Mouse (Mus musculus) hindbrain, embryonic 11.5 days (tissue): ENCODE measurements around the gene Gm17409. TPM values are rescaled to one million over a fixed set of nuclear protein-coding genes. Genes with fewer than 3 reads are reported as not detected.

Experiments
- ATAC-seq: fragments of 200-750 bp; cut with Nextera tagmentation; 2 replicates; pipeline ENCODE4 v1.8.0; 2017; ENCODE audit warnings: mild to moderate bottlenecking, moderate TSS enrichment, moderate library complexity; ENCODE audit not compliant: low FRiP score
- DNase-seq: peaks from one replicate; pipeline ENCODE4 v3.0.0-alpha.2; 2015; ENCODE audit warnings: low spot score
- H3K27ac ChIP-seq: fragments of 300-500 bp; sonication (generic); 2 replicates; pipeline ENCODE4 v1.5.1; 2014; ENCODE audit warnings: mild to moderate bottlenecking, low read depth, low read length
- H3K27me3 ChIP-seq: fragments of 300-500 bp; sonication (generic); 2 replicates; pipeline ENCODE4 v1.6.1; 2014; ENCODE audit warnings: mild to moderate bottlenecking, low read length, moderate library complexity, mixed read lengths; ENCODE audit not compliant: control insufficient read depth, insufficient read depth
- H3K36me3 ChIP-seq: fragments of 300-500 bp; sonication (generic); 2 replicates; pipeline ENCODE4 v1.6.1; 2014; ENCODE audit warnings: mild to moderate bottlenecking, low read length, moderate library complexity, mixed read lengths; ENCODE audit not compliant: control insufficient read depth, insufficient read depth
- H3K4me1 ChIP-seq: fragments of 300-500 bp; sonication (generic); replicated peaks from 2 replicates; pipeline ENCODE4 v1.6.1; 2014; ENCODE audit warnings: low read length, mixed read lengths; ENCODE audit not compliant: control insufficient read depth, insufficient read depth
- H3K4me2 ChIP-seq: fragments of 300-500 bp; sonication (generic); replicated peaks from 2 replicates; pipeline ENCODE4 v1.6.1; 2014; ENCODE audit warnings: mild to moderate bottlenecking, low read depth, low read length
- H3K4me3 ChIP-seq: fragments of 300-500 bp; sonication (generic); 2 replicates; pipeline ENCODE4 v1.5.1; 2014; ENCODE audit warnings: low read depth, low read length
- H3K9ac ChIP-seq: fragments of 300-500 bp; sonication (generic); 2 replicates; pipeline ENCODE4 v1.6.1; 2014; ENCODE audit warnings: low read depth, low read length
- H3K9me3 ChIP-seq: fragments of 300-500 bp; sonication (generic); 2 replicates; pipeline ENCODE4 v1.6.1; 2016; ENCODE audit warnings: low read length; ENCODE audit not compliant: control insufficient read depth
- WGBS: fragments of 180-500 bp; shearing (Covaris S2); extraction: QIAGEN DNeasy Blood & Tissue Kit; methylation state at CpG from one replicate; pipeline ENCODE4 v1.1.7; 2014; 5-methylcytosine and 5-hydroxymethylcytosine counted together
- polyA plus RNA-seq: library from polyadenylated mRNA; unstranded; fragments of >200 nt; fragmentation: Nextera tagmentation; extraction: Ambion mirVana; gene quantifications from 2 replicates; pipeline ENCODE4 v1.2.1, GENCODE M21; 2014

The Gm17409 gene
- 0.15 TPM in 1 of 2 replicates, not detected in the other for polyA plus RNA-seq

GRCm38 (mm10) chr2:58469816-58470215 lies at the start of gene Gm17409:
Gene Gm17409 (plus strand): TSS chr2:58470116.
- Histone ChIP-seq H3K9ac (no peak within 1 kb of the TSS), H3K4me2 (no peak within 1 kb of the TSS), H3K9me3 (no peaks in the 10 kb centered on the region), H3K4me3 (no peak within 1 kb of the TSS), H3K27ac (no peak within 1 kb of the TSS), H3K27me3 (no peaks in the 10 kb centered on the region), H3K4me1 (no peaks in the 10 kb centered on the region), H3K36me3 (peaks cover 7% of the 10 kb centered on the region; the same call in 1 of the 2 replicates)
- DNase-seq = no peak
- 87% methylated on average over 7 of the region's 7 CpGs for WGBS
- ATAC-seq = no peak

DNA sequence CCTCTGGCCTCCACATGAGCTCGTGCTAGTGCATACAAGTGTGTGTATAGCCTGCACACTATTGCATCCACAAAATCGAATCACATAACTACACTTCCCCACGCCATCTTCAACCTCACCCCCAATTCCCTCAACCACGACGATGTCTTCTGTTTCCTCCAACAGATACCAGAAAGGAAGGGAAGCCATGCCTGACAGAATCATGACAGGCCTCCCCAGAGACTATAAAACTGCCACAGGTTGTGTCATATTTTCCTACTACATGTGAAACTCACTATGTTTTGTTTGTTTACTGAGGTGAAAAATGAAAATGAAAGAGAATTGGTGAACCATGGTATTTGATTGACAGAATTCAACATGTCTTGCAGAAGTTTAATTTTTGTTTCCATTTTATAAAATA lies 46.6 kb upstream of the Gm17409 start:
- no peaks in the 10 kb centered on the region for H3K4me1 ChIP-seq
- no peak overlapping the region for H3K9ac ChIP-seq
- H3K9me3 ChIP-seq = no peaks in the 10 kb centered on the region
- no peak overlapping the region for H3K4me3 ChIP-seq
- H3K36me3 ChIP-seq = no peaks in the 10 kb centered on the region
- ATAC-seq (no peak), DNase-seq (no peak)
- H3K27me3 ChIP-seq = no peaks in the 10 kb centered on the region
- 77% methylated on average over 5 of the region's 5 CpGs for WGBS
- H3K4me2 ChIP-seq = no peak overlapping the region
- H3K27ac ChIP-seq = no peak overlapping the region

- Histone ChIP-seq H3K27ac (no peak overlapping the region), H3K4me1 (no peaks in the 10 kb centered on the region), H3K9ac (no peak overlapping the region), H3K27me3 (no peaks in the 10 kb centered on the region), H3K4me2 (no peak overlapping the region), H3K36me3 (no peaks in the 10 kb centered on the region), H3K9me3 (no peaks in the 10 kb centered on the region), H3K4me3 (no peak overlapping the region)
- DNase-seq (no peak), ATAC-seq (no peak)
- whole genome bisulfite sequencing = 80% methylated on average over 13 of the region's 13 CpGs
These were observed 44.4 kb upstream of the Gm17409 start for GRCm38 (mm10) chr2:58425436-58426004.

DNA sequence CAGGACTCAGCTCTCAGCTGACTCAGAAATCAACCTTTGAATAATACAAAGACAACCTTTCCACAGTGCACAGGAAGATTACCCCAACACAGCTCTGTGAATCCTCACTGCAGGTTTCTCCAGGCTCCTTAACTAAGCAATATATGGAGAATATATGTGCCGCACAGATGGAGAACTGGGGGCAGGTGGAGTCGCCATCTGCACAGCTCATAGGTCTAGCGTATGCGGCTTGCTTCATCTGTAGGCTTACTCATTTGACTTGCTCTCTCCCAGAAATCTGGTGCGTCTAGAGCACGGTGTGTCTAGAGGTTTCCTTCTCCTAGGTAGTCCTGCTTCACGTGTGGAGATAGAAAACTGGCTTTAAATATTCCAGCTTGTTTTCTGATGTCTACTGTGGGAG lies 37.7 kb upstream of the Gm17409 start:
- no peak overlapping the region for H3K27ac ChIP-seq
- DNase-seq = no peak

GRCm38 (mm10) chr2:58433317-58433716 lies 36.6 kb upstream of the Gm17409 start:
- Histone ChIP-seq H3K4me2 (no peak overlapping the region), H3K9ac (no peak overlapping the region), H3K27me3 (no peaks in the 10 kb centered on the region), H3K27ac (no peak overlapping the region), H3K4me1 (no peaks in the 10 kb centered on the region), H3K36me3 (no peaks in the 10 kb centered on the region), H3K9me3 (no peaks in the 10 kb centered on the region), H3K4me3 (no peak overlapping the region)
- WGBS = 96% methylated on average over 2 of the region's 2 CpGs
- ATAC-seq (no peak), DNase-seq (no peak)

More for the DNA sequence above, 37.7 kb upstream of the Gm17409 start:
- Histone ChIP-seq H3K27me3 (no peaks in the 10 kb centered on the region), H3K9me3 (no peaks in the 10 kb centered on the region), H3K4me3 (no peak overlapping the region), H3K4me1 (no peaks in the 10 kb centered on the region), H3K4me2 (no peak overlapping the region), H3K9ac (no peak overlapping the region), H3K36me3 (no peaks in the 10 kb centered on the region)
- no peak for ATAC-seq
- WGBS = 97% methylated on average over 7 of the region's 7 CpGs

- no peak overlapping the region for H3K4me2 ChIP-seq
- H3K4me1 ChIP-seq = no peaks in the 10 kb centered on the region
These were observed 35.5 kb upstream of the Gm17409 start for GRCm38 (mm10) chr2:58434438-58434837.

GRCm38 (mm10) chr2:58435507-58435906 lies 34.4 kb upstream of the Gm17409 start:
- Histone ChIP-seq H3K9ac (no peak overlapping the region), H3K27ac (no peak overlapping the region), H3K9me3 (no peaks in the 10 kb centered on the region), H3K36me3 (no peaks in the 10 kb centered on the region), H3K4me2 (no peak overlapping the region), H3K4me1 (no peaks in the 10 kb centered on the region), H3K4me3 (no peak overlapping the region), H3K27me3 (no peaks in the 10 kb centered on the region)
- DNase-seq (no peak), ATAC-seq (no peak)
- 91% methylated on average over 13 of the region's 13 CpGs for WGBS

More at GRCm38 (mm10) chr2:58434438-58434837, 35.5 kb upstream of the Gm17409 start:
- ATAC-seq (no peak), DNase-seq (no peak)
- 90% methylated on average over 2 of the region's 2 CpGs for WGBS
- Histone ChIP-seq H3K36me3 (no peaks in the 10 kb centered on the region), H3K27me3 (no peaks in the 10 kb centered on the region), H3K9me3 (no peaks in the 10 kb centered on the region), H3K27ac (no peak overlapping the region), H3K9ac (no peak overlapping the region), H3K4me3 (no peak overlapping the region)

GRCm38 (mm10) chr2:58436911-58437310 lies 33.0 kb upstream of the Gm17409 start:
- WGBS = 79% methylated on average over 3 of the region's 3 CpGs
- no peaks in the 10 kb centered on the region for H3K9me3 ChIP-seq
- ATAC-seq = no peak

GRCm38 (mm10) chr2:58443163-58443562 lies 26.8 kb upstream of the Gm17409 start:
- H3K4me3 ChIP-seq = no peak overlapping the region
- H3K4me1 ChIP-seq = no peaks in the 10 kb centered on the region
- no peaks in the 10 kb centered on the region for H3K9me3 ChIP-seq
- H3K36me3 ChIP-seq = no peaks in the 10 kb centered on the region
- no peak for ATAC-seq
- no peak for DNase-seq
- H3K4me2 ChIP-seq = no peak overlapping the region
- no peak overlapping the region for H3K27ac ChIP-seq
- no peaks in the 10 kb centered on the region for H3K27me3 ChIP-seq
- 88% methylated on average over 4 of the region's 4 CpGs for WGBS
- no peak overlapping the region for H3K9ac ChIP-seq

More at GRCm38 (mm10) chr2:58436911-58437310, 33.0 kb upstream of the Gm17409 start:
- Histone ChIP-seq H3K27ac (no peak overlapping the region), H3K4me1 (no peaks in the 10 kb centered on the region), H3K4me3 (no peak overlapping the region), H3K4me2 (no peak overlapping the region), H3K36me3 (no peaks in the 10 kb centered on the region), H3K27me3 (no peaks in the 10 kb centered on the region), H3K9ac (no peak overlapping the region)
- no peak for DNase-seq
